Mouse (Mus musculus): ENCODE results near the gene Mybbp1a. TPM values are rescaled to one million over a fixed set of nuclear protein-coding genes. Genes with fewer than 3 reads are reported as not detected.
"Not testable (repeated sequence)": the region's sequence is repeated elsewhere in the genome, so short reads cannot be mapped to it uniquely, and the experiment has no call there.

Mybbp1a gene
- total RNA-seq, 2 experiments from 2014 or later = 55.7 to 56.2 TPM

DNA sequence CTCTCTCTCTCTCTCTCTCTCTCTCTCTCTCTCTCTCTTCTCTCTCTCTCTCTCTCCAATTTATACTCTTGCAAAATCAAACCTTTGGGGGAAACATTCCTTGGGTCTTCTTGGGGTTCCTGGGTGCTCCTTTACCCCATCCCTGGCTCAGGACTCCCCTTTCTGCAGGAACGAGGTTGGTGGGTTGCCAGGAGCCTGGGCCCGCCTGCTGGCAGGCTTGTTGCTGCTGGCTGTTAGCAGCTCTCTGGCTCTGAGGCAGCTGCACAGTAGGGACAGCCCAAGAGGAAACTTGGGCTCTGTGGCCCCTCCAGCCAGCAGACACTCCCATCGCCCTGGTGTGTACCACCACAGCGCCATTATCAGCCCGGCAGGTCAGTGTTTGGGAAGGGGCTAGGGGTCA is 4.9 kb upstream of the Mybbp1a start:
- TF ChIP-seq CTCF (conservative IDR thresholded peaks at IDR 0.05) = 0 out of 2 replicates have a peak, but pooled peaks have one; percentile 3
- H3K4me3 ChIP-seq = no peak overlapping the region
- H3K27ac ChIP-seq = peak overlapping the region; percentile 64
- DNase-seq (ENCODE audit: low spot score in 2 of 2) = peak; percentile 46 to 55

DNA sequence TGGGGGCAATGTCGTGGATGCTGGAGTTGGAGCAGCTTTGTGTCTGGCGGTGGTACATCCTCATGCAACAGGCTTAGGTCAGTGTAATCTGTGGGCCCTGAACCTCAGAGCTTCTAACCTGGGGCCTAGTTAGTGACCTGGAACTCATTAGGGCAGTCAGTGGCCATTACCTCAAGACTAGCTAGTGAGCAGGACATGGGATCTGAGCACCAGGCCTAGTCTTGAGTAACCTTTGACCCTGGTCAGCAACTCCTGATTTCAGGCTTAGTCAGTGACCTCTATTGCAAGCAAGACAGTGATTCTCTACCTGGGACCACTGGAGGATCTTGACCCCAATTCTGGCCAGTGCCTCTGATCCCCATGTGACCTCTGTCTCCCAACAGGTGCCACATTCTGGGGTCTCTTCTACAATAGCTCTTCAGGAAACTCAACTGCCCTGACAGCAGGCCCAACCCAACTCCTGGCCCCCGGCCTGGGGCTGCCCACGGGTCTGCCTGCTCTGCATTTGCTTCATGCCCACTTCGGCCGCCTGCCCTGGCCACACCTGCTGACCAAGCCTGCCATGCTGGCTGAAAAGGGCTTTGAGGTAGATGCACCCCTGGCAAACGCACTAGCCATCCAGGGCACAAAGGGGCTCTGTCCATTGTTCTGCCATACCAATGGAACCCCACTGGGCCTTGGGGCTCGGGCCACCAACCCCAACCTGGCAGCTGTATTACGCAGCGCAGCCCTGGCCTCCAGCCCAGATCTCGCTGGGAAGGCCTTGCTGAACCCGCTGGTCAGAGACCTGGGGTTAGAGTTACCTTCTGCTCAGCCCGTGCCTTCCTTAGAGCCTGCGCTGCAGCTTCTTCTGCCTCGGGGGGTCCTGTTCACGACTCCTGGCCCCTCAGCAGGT is 4.2 kb upstream of the Mybbp1a start:
- H3K27ac ChIP-seq = peak overlapping the region; percentile 64
- no peak overlapping the region for H3K4me3 ChIP-seq
- TF ChIP-seq CTCF (conservative IDR thresholded peaks at IDR 0.05) = no peak
- DNase-seq (ENCODE audit: low spot score in 2 of 2) = peak in 1 of 2 experiments; percentile 44

DNA sequence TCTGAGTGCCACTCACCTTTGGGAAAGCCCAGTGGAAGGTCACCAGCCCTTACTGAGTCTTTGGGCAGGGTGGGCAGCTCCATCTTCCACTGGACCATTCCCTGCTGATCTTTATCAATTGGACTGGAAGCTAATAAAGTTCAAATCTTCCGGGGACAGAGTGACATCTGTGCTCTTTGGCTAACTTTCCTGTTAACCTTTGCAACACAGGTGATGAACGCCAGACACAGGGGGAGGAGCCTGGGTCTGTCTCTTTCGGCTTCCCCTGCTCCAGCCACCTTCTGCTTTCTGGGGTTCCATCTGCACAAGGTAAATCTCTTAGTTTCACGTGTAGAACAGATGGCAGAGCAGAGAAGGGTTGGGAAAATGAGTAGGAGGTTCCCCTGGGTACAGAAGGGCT is 2.7 kb upstream of the Mybbp1a start:
- no peak overlapping the region for H3K27ac ChIP-seq
- no peak overlapping the region for H3K4me3 ChIP-seq
- no peak for TF ChIP-seq CTCF (conservative IDR thresholded peaks at IDR 0.05)
- no peak for DNase-seq (ENCODE audit: low spot score in 2 of 2)

GRCm38 (mm10) chr11:72440597-72440964 is 574 bp upstream of the Mybbp1a start:
- Histone ChIP-seq H3K4me3 (peak overlapping the region; percentile 85), H3K27ac (peak overlapping the region; percentile 95)
- not testable (repeated sequence) for DNase-seq (ENCODE audit: low spot score in 2 of 2)

DNA sequence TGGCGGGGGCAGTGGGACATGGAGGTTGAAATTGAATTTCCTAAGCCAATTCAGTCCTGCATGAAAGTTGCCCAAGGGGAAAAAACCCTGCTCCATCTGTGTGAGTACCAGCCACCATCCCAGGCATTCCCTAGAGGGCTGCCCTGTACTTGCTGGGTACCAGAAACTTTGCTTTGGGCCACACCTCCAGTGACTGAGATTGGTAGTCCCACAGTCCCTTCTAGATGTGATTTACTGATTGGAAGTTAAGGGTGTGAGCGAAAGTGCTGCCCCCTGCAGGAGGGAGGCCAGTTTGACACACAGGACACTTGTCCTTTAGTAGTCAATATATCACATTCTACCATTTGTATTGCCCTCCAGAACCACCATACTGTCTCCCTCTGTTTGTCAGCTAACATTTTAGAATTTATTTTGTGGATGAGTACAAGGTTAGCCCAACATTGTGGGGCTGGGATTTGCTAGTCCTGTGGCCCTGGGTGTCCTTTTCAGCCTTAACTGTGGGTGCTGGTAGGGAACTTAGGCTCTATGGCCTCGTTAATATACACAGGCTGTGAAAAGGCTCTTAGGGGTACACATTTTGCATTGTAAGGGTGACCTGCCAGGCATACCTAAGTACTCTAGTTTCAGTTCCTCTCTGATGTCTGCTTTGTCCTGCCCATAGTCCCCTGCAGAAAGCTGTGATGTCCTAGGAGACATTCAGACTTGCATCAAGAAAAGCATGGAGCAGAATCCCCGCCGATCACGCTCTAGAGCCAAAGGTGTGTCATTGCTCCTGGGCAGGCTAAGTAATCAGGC is 5.4 kb downstream of the Mybbp1a start:
- DNase-seq (ENCODE audit: low spot score in 2 of 2) = peak in 1 of 2 experiments; percentile 65

GRCm38 (mm10) chr11:72447475-72447874 is 6.3 kb downstream of the Mybbp1a start:
- no peak for DNase-seq (ENCODE audit: low spot score in 2 of 2)
- no peak overlapping the region for H3K27ac ChIP-seq
- TF ChIP-seq CTCF (conservative IDR thresholded peaks at IDR 0.05) = peak; percentile 56
- no peak overlapping the region for H3K4me3 ChIP-seq

More for the DNA sequence above, 5.4 kb downstream of the Mybbp1a start:
- TF ChIP-seq CTCF (conservative IDR thresholded peaks at IDR 0.05) = peak; percentile 88
- H3K27ac ChIP-seq = no peak overlapping the region
- H3K4me3 ChIP-seq = no peak overlapping the region

- Histone ChIP-seq H3K27ac (0 out of 2 replicates have a peak overlapping the region, but pooled peaks have one; percentile 88), H3K4me3 (no peak overlapping the region)
- no peak for TF ChIP-seq CTCF (conservative IDR thresholded peaks at IDR 0.05)
- no peak for DNase-seq (ENCODE audit: low spot score in 2 of 2)
These were observed 11.0 kb downstream of the Mybbp1a start for GRCm38 (mm10) chr11:72452140-72452665.

DNA sequence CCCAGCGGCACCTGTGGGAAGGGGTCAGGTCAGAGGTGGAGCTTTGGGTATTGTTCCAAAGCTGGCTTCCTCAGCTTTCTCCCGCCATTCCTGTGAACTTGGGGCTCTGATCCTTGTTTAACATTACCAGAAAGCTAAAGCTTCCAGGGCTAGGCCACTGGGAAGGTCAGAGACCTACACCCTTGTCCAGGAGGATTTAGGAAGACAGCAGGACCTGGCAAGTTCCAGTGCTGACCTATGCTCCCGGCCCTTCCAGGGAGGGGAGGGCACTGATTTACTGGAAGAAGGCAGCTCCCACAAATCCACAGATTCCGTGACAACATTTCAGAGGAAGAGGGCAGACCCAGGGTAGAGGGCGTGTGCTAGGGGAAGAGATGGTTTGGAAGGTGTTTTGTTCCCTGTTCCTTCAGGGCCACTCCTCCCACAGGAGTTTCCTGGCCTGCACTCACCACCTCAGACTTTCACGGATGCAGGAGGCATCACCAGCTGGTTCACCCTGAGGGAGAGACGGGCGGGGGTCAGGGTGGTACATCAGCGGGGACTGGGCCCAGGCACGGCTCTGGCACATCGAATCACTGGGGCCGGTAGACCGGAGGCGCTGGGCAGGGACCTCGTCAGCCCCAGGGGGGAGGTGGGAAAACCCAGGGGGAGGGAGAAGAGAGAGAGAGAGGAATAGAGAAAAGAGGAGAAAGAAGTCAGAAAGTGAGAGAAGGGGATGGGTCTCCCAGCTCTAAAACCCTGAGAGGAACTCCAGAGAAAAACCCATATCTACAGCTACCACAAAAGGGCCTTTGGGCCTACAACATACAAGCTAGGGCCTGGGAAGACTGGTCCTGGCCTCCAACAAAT is 12.2 kb downstream of the Mybbp1a start:
- no peak for DNase-seq (ENCODE audit: low spot score in 2 of 2)
- no peak overlapping the region for H3K4me3 ChIP-seq
- H3K27ac ChIP-seq = peak overlapping the region; percentile 88; the same call in 1 of the 2 replicates
- TF ChIP-seq CTCF (conservative IDR thresholded peaks at IDR 0.05) = no peak

DNA sequence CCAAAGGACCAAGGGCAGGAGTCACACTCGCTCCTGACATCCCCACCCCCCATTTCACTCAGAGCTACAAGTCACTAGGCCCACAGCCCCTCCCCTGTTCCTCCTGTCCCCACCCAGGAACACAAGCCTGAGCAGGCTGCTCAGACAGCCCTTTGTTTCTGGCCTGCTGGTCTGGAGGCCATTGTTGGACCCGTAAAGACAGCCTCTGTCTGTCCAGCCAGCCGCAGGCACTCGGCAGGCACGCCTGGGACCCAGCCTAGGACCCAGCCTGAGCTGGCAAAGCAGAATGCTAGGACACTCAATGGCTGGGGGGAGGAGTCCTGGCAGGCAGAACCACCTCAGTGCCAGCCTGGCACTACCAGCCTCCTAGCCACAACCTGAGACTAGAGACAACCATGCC is 14.5 kb downstream of the Mybbp1a start:
- no peak for TF ChIP-seq CTCF (conservative IDR thresholded peaks at IDR 0.05)

GRCm38 (mm10) chr11:72457995-72458496 is 16.9 kb downstream of the Mybbp1a start:
- TF ChIP-seq CTCF (conservative IDR thresholded peaks at IDR 0.05) = no peak
- Histone ChIP-seq H3K4me3 (no peak overlapping the region), H3K27ac (peak overlapping the region; percentile 88; the same call in 1 of the 2 replicates)
- DNase-seq (ENCODE audit: low spot score in 2 of 2) = no peak

More for the DNA sequence above, 14.5 kb downstream of the Mybbp1a start:
- peak; percentile 45 to 70 for DNase-seq (ENCODE audit: low spot score in 2 of 2)
- H3K4me3 ChIP-seq = no peak overlapping the region
- peak overlapping the region; percentile 88 for H3K27ac ChIP-seq

GRCm38 (mm10) chr11:72458502-72458901 is 17.3 kb downstream of the Mybbp1a start:
- DNase-seq (ENCODE audit: low spot score in 2 of 2) = no peak
- Histone ChIP-seq H3K4me3 (no peak overlapping the region), H3K27ac (peak overlapping the region; percentile 88; the same call in 1 of the 2 replicates)
- TF ChIP-seq CTCF (conservative IDR thresholded peaks at IDR 0.05) = no peak

DNA sequence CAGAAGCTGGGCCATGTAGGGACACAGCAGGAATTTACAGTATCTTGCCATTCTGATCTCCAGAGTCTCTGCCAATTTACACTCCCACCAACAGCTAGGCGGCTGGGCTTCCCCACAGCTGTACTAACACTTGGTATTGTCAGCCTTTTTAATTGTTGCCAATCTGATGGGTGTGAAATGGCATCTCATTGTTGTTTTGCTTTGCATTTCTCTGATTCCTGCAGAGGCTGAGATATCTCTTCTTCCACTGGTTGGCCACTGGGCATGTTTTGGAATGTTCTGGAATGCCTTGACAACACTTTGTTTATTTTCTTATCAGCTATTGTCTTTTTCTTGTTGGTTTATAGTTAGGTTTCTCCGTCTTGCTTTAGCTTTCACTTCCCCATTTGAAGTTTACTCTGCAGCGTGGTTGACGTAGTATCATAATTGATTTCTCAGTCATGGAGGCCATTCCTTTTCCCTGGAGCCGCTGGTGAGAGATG is 20.4 kb downstream of the Mybbp1a start:
- TF ChIP-seq CTCF (conservative IDR thresholded peaks at IDR 0.05) = peak; percentile 33; the same call in 1 of the 2 replicates
- no peak overlapping the region for H3K4me3 ChIP-seq
- peak in 1 of 2 experiments; percentile 34 for DNase-seq (ENCODE audit: low spot score in 2 of 2)
- peak overlapping the region; percentile 60; the same call in 1 of the 2 replicates for H3K27ac ChIP-seq
